Mouse (Mus musculus): Measurements from ENCODE around the gene Smarca2.

Gene Smarca2

DNA sequence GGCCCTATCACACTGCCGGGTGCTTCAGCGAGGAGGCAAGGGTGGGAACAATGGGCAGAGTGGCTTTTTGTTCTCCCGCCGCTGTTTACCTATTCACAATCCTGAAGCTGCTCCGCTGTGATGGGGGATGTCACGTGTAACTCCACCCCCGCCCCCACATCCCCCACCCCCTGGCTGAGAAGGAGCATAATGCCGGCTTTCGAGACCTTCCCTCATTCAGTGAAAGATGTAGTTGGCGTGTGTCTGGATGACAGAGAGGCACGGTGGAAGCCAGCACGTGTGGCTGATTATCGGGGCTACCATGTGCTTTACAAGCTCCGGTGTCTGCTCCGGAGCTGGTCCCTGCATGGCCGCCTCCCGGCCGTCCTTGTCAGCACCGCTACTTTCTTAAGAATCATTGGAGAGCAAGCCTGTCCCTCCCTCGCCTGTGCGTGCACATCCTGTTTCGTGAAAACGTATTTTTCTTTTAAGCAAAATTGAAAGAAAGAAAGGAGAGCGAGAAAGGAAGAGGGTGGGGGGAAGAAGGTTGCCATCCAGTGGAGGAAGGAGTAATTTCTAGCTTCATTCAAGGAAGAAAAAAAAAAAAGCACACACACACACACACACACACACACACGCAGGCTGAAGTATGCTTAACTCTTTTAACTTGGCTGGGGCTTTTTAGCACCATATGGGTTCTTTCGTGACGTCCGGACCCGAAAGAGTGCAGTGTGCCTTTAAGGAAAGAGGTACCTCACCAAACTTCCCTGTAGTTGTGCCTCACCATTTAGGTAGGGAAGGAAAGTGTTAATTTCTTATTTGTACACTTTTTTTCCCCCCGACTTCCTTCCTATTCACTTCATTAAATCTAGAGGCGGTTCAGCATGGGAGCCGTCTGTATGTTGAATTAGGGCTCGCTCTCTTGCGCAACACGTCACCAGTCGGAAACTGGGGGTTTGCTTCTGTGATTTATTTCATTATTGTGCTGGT, 143.0 kb downstream of the Smarca2 start:
- DNase-seq (ENCODE audit: low spot score in 2 of 2): peak; percentile 19 to 54

DNA sequence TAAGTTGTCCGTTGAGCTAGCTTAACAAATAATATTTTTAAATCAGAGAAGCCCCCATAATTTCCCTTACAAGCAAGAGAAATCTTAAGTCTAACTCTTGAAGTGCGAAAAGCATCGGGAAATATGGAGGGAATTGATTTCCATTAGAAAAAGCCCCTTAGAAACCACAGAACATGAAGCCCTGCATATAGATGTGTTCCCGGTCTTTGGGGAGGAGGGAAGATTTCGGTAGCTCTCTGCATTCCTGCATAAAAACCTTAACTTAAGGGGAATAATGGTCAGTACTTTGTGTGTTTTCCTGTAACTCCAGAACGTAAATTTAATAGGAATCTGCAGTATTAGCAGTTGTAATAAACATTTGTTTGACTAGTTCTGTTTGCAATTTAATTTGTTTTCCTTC, 143.8 kb downstream of the Smarca2 start:
- no peak for DNase-seq (ENCODE audit: low spot score in 2 of 2)

GRCm38 (mm10) chr19:26749427-26750137, 144.7 kb downstream of the Smarca2 start:
- no peak for DNase-seq (ENCODE audit: low spot score in 2 of 2)

GRCm38 (mm10) chr19:26752611-26753163, 147.8 kb downstream of the Smarca2 start:
- DNase-seq (ENCODE audit: low spot score in 2 of 2): no peak

GRCm38 (mm10) chr19:26753266-26753872, 148.5 kb downstream of the Smarca2 start:
- DNase-seq (ENCODE audit: low spot score in 2 of 2): no peak

DNA sequence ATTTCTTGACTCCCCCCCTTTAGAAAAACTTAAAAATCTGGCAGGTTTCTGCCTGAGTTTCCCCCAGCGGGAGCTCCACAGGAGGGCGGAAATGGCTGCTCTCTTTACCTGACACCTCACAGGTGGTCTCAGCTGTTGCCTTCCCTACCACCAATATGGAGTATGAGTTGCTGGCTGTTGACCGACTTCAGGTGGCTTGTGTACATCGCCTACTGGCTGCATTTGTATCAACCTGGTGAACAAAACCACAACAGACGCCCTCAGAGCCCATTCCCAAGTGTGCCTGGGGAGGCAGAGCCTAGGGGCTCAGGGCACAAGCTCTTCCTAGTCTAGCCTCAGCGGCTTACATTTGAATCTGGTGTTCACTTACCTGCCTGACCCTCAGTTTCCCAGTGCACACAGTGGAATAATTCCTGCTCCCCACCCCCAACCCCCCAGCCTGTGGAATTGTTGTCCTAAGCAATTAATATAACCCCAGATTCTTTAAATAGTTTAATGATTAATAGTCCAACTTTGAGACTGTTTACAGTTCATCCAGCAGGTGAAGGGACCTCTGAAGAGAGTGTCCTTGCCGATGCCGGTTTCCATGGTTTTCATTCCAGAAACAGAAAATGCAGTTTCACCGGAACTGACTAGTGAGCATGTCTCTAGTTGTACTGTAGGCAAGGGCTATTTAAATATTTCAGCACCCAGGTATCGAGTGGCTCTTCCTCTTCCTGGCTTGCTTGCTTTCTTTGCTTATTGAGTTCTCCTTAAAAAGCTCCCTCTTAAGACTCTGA, 149.4 kb downstream of the Smarca2 start:
- DNase-seq (ENCODE audit: low spot score in 2 of 2): no peak

DNA sequence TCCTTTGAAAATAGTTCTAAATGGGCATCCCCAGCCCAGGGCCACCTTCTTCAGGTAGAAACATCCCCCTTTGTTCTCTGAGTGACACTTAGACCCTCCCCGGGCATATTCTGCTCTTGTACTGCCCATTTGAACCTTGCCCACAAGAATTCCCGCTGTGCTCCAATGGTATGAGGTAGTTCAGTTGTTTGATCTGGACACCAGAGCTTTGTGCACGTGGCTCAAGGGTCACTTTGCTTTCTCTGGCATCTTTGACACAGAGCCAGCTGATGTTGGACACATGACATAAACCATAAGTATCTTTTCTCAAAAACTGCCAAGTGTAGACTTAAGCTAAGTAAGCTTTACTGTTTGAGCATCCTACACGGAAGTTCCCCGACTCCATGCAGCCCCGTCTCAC, 151.1 kb downstream of the Smarca2 start:
- DNase-seq (ENCODE audit: low spot score in 2 of 2): no peak

- DNase-seq (ENCODE audit: low spot score in 2 of 2): no peak
These were observed 151.5 kb downstream of the Smarca2 start for GRCm38 (mm10) chr19:26756399-26756798.

- DNase-seq (ENCODE audit: low spot score in 2 of 2): no peak
These were observed 153.3 kb downstream of the Smarca2 start for GRCm38 (mm10) chr19:26758156-26758555.

GRCm38 (mm10) chr19:26758620-26759019, 153.8 kb downstream of the Smarca2 start:
- DNase-seq (ENCODE audit: low spot score in 2 of 2): no peak

DNA sequence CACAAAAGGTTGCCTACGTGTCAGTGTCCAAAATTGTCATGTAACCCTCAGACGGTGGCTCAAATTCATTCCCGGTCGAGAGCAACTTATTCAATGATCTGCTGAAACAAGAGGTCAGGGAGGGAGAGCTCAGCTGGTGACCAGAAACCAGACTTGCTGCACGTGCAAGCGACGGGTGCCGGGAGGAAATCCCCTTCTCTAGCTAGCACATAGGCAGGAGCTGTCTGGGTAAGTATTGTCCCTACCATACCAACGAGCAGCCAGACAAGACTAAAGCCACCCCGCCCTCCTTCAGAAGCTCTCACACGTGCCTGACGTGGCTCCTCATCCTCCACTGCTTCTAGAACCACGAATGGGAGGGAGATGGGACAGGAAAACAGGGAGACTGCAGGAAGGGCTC, 154.4 kb downstream of the Smarca2 start:
- DNase-seq (ENCODE audit: low spot score in 2 of 2): no peak

DNA sequence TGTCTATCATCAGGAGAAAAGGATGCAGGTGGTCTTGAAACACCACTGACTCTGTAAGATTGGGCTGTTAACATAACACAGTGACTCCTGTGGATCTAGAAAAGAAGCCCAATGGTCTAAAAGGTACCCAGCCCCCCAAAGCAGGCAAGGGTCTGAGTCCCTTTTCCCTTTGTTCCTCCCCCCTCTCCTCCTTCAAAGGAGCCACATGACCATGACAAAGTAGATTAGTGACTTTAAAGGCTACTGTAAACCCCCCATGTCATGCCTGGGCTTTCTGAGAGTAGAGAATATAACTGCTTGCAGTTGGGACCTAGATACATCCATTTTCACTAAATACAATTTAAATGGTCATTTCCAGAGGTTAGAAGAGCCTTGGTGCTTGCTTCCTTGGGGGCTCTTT, 156.4 kb downstream of the Smarca2 start:
- no peak for DNase-seq (ENCODE audit: low spot score in 2 of 2)

DNA sequence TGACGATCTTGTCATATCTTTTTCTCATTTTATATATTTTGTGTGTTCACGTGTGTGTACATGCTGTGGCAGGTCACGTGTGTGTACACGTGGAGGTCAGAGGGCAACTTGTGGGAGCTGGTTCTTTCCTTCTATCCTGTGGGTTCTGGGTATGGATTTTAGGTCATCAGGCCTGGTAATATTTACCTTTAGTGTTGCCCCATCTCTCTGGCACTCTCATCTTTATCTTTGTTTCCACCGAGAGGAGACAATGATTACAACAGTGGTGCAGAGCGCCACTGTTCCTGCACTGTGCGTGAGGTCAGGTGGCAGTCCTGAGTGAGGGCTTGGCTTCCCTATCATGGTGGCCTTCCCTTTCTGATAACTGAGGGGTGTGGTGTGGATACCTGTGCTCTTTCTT, 160.6 kb downstream of the Smarca2 start:
- no peak for DNase-seq (ENCODE audit: low spot score in 2 of 2)

- no peak for DNase-seq (ENCODE audit: low spot score in 2 of 2)
These were observed 162.6 kb downstream of the Smarca2 start for GRCm38 (mm10) chr19:26767454-26767853.

DNA sequence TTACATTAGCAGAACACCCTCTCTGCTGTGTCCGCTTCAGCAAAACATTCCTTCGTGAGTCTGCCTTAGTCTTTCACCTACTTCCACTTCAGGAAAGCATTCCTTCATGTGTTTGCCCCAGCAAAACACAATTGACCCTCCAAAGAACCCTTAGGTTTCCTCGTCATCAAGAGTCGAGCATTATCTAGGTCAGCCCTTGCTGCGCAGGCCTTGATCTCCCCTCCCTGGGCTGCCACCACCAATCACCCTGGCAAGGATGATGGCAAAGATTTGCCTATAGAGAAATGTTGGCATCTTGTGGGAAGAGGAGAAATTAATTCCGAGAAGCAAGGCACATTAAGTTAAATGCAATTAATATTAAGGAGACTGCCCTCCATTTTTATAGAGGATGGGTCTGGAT, 163.1 kb downstream of the Smarca2 start:
- no peak for DNase-seq (ENCODE audit: low spot score in 2 of 2)

GRCm38 (mm10) chr19:26768846-26769245, 164.0 kb downstream of the Smarca2 start:
- DNase-seq (ENCODE audit: low spot score in 2 of 2): no peak

GRCm38 (mm10) chr19:26769609-26770500, 165.0 kb downstream of the Smarca2 start:
- no peak for DNase-seq (ENCODE audit: low spot score in 2 of 2)

GRCm38 (mm10) chr19:26770592-26770991, 165.7 kb downstream of the Smarca2 start:
- no peak for DNase-seq (ENCODE audit: low spot score in 2 of 2)

GRCm38 (mm10) chr19:26772051-26772583, 167.3 kb downstream of the Smarca2 start:
- DNase-seq (ENCODE audit: low spot score in 2 of 2): no peak

Measured in spleen, postnatal 10 days (tissue).